Mouse (Mus musculus): Measurements from ENCODE around the gene Mcts1. TPM values are rescaled to one million over a fixed set of nuclear protein-coding genes. Genes with fewer than 3 reads are reported as not detected.

Mcts1 gene
- polyA plus RNA-seq, 1 experiment from 2014 or later: 81.7 TPM

- H3K36me3 ChIP-seq (ENCODE audit: insufficient read depth, low read length): no peaks in the 10 kb centered on the region
- no peaks in the 10 kb centered on the region for H3K27me3 ChIP-seq (ENCODE audit: insufficient read depth, low read length)
- no peak overlapping the region for H3K4me3 ChIP-seq (ENCODE audit: low read length)
- no peaks in the 10 kb centered on the region; the same call in 1 of the 2 replicates for H3K4me1 ChIP-seq (ENCODE audit: insufficient read depth, low read length)
- 43% methylated on average over 4 of the region's 4 CpGs for WGBS
- ATAC-seq (ENCODE audit: low FRiP score, low TSS enrichment): no peak
- H3K9ac ChIP-seq (replicated peaks; ENCODE audit: low read length): no peak overlapping the region
- no peaks in the 10 kb centered on the region for H3K9me3 ChIP-seq (ENCODE audit: low read length)
- no peak overlapping the region for H3K4me2 ChIP-seq (replicated peaks; ENCODE audit: low read depth, low read length)
- no peak overlapping the region for H3K27ac ChIP-seq (ENCODE audit: low read length)
Measured at GRCm38 (mm10) chrX:38589827-38590226, 10.6 kb upstream of the Mcts1 start.

GRCm38 (mm10) chrX:38591749-38592148 lies 8.6 kb upstream of the Mcts1 start:
- H3K27ac ChIP-seq (ENCODE audit: low read length): no peak overlapping the region
- H3K27me3 ChIP-seq (ENCODE audit: insufficient read depth, low read length): no peaks in the 10 kb centered on the region
- no peak overlapping the region for H3K9ac ChIP-seq (replicated peaks; ENCODE audit: low read length)
- H3K4me1 ChIP-seq (ENCODE audit: insufficient read depth, low read length): no peaks in the 10 kb centered on the region; the same call in 1 of the 2 replicates
- H3K9me3 ChIP-seq (ENCODE audit: low read length): no peaks in the 10 kb centered on the region
- 91% methylated on average over 3 of the region's 3 CpGs for WGBS
- no peak overlapping the region for H3K4me3 ChIP-seq (ENCODE audit: low read length)
- H3K36me3 ChIP-seq (ENCODE audit: insufficient read depth, low read length): no peaks in the 10 kb centered on the region
- H3K4me2 ChIP-seq (replicated peaks; ENCODE audit: low read depth, low read length): no peak overlapping the region
- ATAC-seq (ENCODE audit: low FRiP score, low TSS enrichment): no peak

GRCm38 (mm10) chrX:38593180-38593889 lies 7.0 kb upstream of the Mcts1 start:
- Histone ChIP-seq H3K9ac (replicated peaks; ENCODE audit: low read length) (no peak overlapping the region), H3K4me3 (ENCODE audit: low read length) (no peak overlapping the region), H3K9me3 (ENCODE audit: low read length) (no peaks in the 10 kb centered on the region), H3K4me2 (replicated peaks; ENCODE audit: low read depth, low read length) (no peak overlapping the region), H3K4me1 (ENCODE audit: insufficient read depth, low read length) (no peaks in the 10 kb centered on the region; the same call in 1 of the 2 replicates), H3K27me3 (ENCODE audit: insufficient read depth, low read length) (no peaks in the 10 kb centered on the region), H3K27ac (ENCODE audit: low read length) (0 out of 2 replicates have a peak overlapping the region, but pooled peaks have one; percentile 46), H3K36me3 (ENCODE audit: insufficient read depth, low read length) (no peaks in the 10 kb centered on the region)
- 52% methylated on average over 5 of the region's 5 CpGs for WGBS
- ATAC-seq (ENCODE audit: low FRiP score, low TSS enrichment): no peak

- 0 out of 2 replicates have a peak, but pooled peaks cover 2% of the 10 kb centered on the region for H3K36me3 ChIP-seq (ENCODE audit: insufficient read depth, low read length)
- WGBS: 22% methylated on average over 3 of the region's 3 CpGs
- H3K9ac ChIP-seq (replicated peaks; ENCODE audit: low read length): peak overlapping the region; percentile 66
- H3K4me3 ChIP-seq (ENCODE audit: low read length): peak overlapping the region; percentile 59
- peak overlapping the region; percentile 60 for H3K4me2 ChIP-seq (replicated peaks; ENCODE audit: low read depth, low read length)
- no peaks in the 10 kb centered on the region for H3K4me1 ChIP-seq (ENCODE audit: insufficient read depth, low read length)
- peak; percentile 68 for ATAC-seq (ENCODE audit: low FRiP score, low TSS enrichment)
- H3K27me3 ChIP-seq (ENCODE audit: insufficient read depth, low read length): no peaks in the 10 kb centered on the region
- no peaks in the 10 kb centered on the region for H3K9me3 ChIP-seq (ENCODE audit: low read length)
- peak overlapping the region; percentile 88 for H3K27ac ChIP-seq (ENCODE audit: low read length)
Measured at GRCm38 (mm10) chrX:38600995-38601369, 604 bp downstream of the Mcts1 start.

GRCm38 (mm10) chrX:38634801-38635637 lies 34.6 kb downstream of the Mcts1 start, which contains the start of gene C1galt1c1:
C1galt1c1 (minus strand) TSS chrX:38635087.
- peak within 1 kb of the TSS; percentile 74 for H3K9ac ChIP-seq (replicated peaks; ENCODE audit: low read length)
- peak within 1 kb of the TSS; percentile 60 for H3K4me3 ChIP-seq (ENCODE audit: low read length)
- H3K27me3 ChIP-seq (ENCODE audit: insufficient read depth, low read length): no peaks in the 10 kb centered on the region
- H3K4me2 ChIP-seq (replicated peaks; ENCODE audit: low read depth, low read length): peak within 1 kb of the TSS; percentile 51
- H3K36me3 ChIP-seq (ENCODE audit: insufficient read depth, low read length): no peaks in the 10 kb centered on the region
- ATAC-seq (ENCODE audit: low FRiP score, low TSS enrichment): peak; percentile 99
- no peaks in the 10 kb centered on the region for H3K9me3 ChIP-seq (ENCODE audit: low read length)
- H3K27ac ChIP-seq (ENCODE audit: low read length): peak within 1 kb of the TSS; percentile 96
- WGBS: 24% methylated on average over 35 of the region's 43 CpGs
- H3K4me1 ChIP-seq (ENCODE audit: insufficient read depth, low read length): peaks cover 7% of the 10 kb centered on the region; the same call in 1 of the 2 replicates

GRCm38 (mm10) chrX:38635638-38635931 lies 35.2 kb downstream of the Mcts1 start:
- Histone ChIP-seq H3K9me3 (ENCODE audit: low read length) (no peaks in the 10 kb centered on the region), H3K36me3 (ENCODE audit: insufficient read depth, low read length) (no peaks in the 10 kb centered on the region), H3K4me3 (ENCODE audit: low read length) (peak overlapping the region; percentile 60), H3K9ac (replicated peaks; ENCODE audit: low read length) (peak overlapping the region; percentile 54; the same call in 1 of the 2 replicates), H3K4me1 (ENCODE audit: insufficient read depth, low read length) (peaks cover 7% of the 10 kb centered on the region; the same call in 1 of the 2 replicates), H3K27ac (ENCODE audit: low read length) (peak overlapping the region; percentile 31; the same call in 1 of the 2 replicates), H3K27me3 (ENCODE audit: insufficient read depth, low read length) (no peaks in the 10 kb centered on the region), H3K4me2 (replicated peaks; ENCODE audit: low read depth, low read length) (peak overlapping the region; percentile 51)
- peak; percentile 1; the same call in 1 of the 2 replicates for ATAC-seq (ENCODE audit: low FRiP score, low TSS enrichment)

GRCm38 (mm10) chrX:38641435-38641834 lies 41.1 kb downstream of the Mcts1 start:
- H3K4me2 ChIP-seq (replicated peaks; ENCODE audit: low read depth, low read length): no peak overlapping the region
- no peak for ATAC-seq (ENCODE audit: low FRiP score, low TSS enrichment)
- 29% methylated on average over 4 of the region's 4 CpGs for WGBS

GRCm38 (mm10) chrX:38642183-38642582 lies 41.8 kb downstream of the Mcts1 start:
- WGBS: 61% methylated on average over 4 of the region's 4 CpGs
- H3K27ac ChIP-seq (ENCODE audit: low read length): no peak overlapping the region
- H3K36me3 ChIP-seq (ENCODE audit: insufficient read depth, low read length): no peaks in the 10 kb centered on the region
- no peak overlapping the region for H3K4me3 ChIP-seq (ENCODE audit: low read length)
- H3K9me3 ChIP-seq (ENCODE audit: low read length): no peaks in the 10 kb centered on the region
- H3K4me1 ChIP-seq (ENCODE audit: insufficient read depth, low read length): no peaks in the 10 kb centered on the region
- no peaks in the 10 kb centered on the region for H3K27me3 ChIP-seq (ENCODE audit: insufficient read depth, low read length)
- H3K4me2 ChIP-seq (replicated peaks; ENCODE audit: low read depth, low read length): no peak overlapping the region
- H3K9ac ChIP-seq (replicated peaks; ENCODE audit: low read length): no peak overlapping the region
- no peak for ATAC-seq (ENCODE audit: low FRiP score, low TSS enrichment)

More at GRCm38 (mm10) chrX:38641435-38641834, 41.1 kb downstream of the Mcts1 start:
- no peaks in the 10 kb centered on the region for H3K9me3 ChIP-seq (ENCODE audit: low read length)
- H3K27ac ChIP-seq (ENCODE audit: low read length): no peak overlapping the region
- H3K4me3 ChIP-seq (ENCODE audit: low read length): no peak overlapping the region
- H3K9ac ChIP-seq (replicated peaks; ENCODE audit: low read length): no peak overlapping the region
- no peaks in the 10 kb centered on the region for H3K36me3 ChIP-seq (ENCODE audit: insufficient read depth, low read length)
- no peaks in the 10 kb centered on the region for H3K4me1 ChIP-seq (ENCODE audit: insufficient read depth, low read length)
- H3K27me3 ChIP-seq (ENCODE audit: insufficient read depth, low read length): no peaks in the 10 kb centered on the region

GRCm38 (mm10) chrX:38650404-38651039 lies 50.1 kb downstream of the Mcts1 start:
- 46% methylated on average over 9 of the region's 9 CpGs for WGBS
- no peaks in the 10 kb centered on the region for H3K27me3 ChIP-seq (ENCODE audit: insufficient read depth, low read length)
- H3K4me2 ChIP-seq (replicated peaks; ENCODE audit: low read depth, low read length): no peak overlapping the region; the same call in 1 of the 2 replicates
- H3K9ac ChIP-seq (replicated peaks; ENCODE audit: low read length): no peak overlapping the region
- peak; percentile 35; the same call in 1 of the 2 replicates for ATAC-seq (ENCODE audit: low FRiP score, low TSS enrichment)
- H3K36me3 ChIP-seq (ENCODE audit: insufficient read depth, low read length): no peaks in the 10 kb centered on the region
- H3K9me3 ChIP-seq (ENCODE audit: low read length): peaks cover 7% of the 10 kb centered on the region; the same call in 1 of the 2 replicates
- no peak overlapping the region for H3K27ac ChIP-seq (ENCODE audit: low read length)
- no peaks in the 10 kb centered on the region for H3K4me1 ChIP-seq (ENCODE audit: insufficient read depth, low read length)
- no peak overlapping the region; the same call in 1 of the 2 replicates for H3K4me3 ChIP-seq (ENCODE audit: low read length)

Data from kidney, embryonic 16.5 days (tissue).